Mouse (Mus musculus) forebrain, embryonic 13.5 days (tissue): Measurements from ENCODE around the gene Mall. TPM values are rescaled to one million over a fixed set of nuclear protein-coding genes. Genes with fewer than 3 reads are reported as not detected.

Source experiments
- ATAC-seq: fragments of 200-750 bp; cut with Nextera tagmentation; 2 replicates; pipeline ENCODE4 v1.8.0; 2017
- H3K27ac ChIP-seq: fragments of 300-500 bp; sonication (generic); 2 replicates; pipeline ENCODE4 v1.5.1; 2015; ENCODE audit warnings: inconsistent platforms, mild to moderate bottlenecking, moderate library complexity
- H3K27me3 ChIP-seq: fragments of 300-500 bp; sonication (generic); 2 replicates; pipeline ENCODE4 v1.6.1; 2015; ENCODE audit warnings: mild to moderate bottlenecking, inconsistent platforms
- H3K36me3 ChIP-seq: fragments of 300-500 bp; sonication (generic); 2 replicates; pipeline ENCODE4 v1.6.1; 2015; ENCODE audit warnings: mild to moderate bottlenecking, inconsistent platforms; ENCODE audit not compliant: poor library complexity, severe bottlenecking
- H3K4me1 ChIP-seq: fragments of 300-500 bp; sonication (generic); 2 replicates; pipeline ENCODE4 v1.6.1; 2015; ENCODE audit warnings: inconsistent platforms
- H3K4me2 ChIP-seq: fragments of 300-500 bp; sonication (generic); 2 replicates; pipeline ENCODE4 v1.6.1; 2015; ENCODE audit warnings: inconsistent platforms, mild to moderate bottlenecking, moderate library complexity
- H3K4me3 ChIP-seq: fragments of 300-500 bp; sonication (generic); 2 replicates; pipeline ENCODE4 v1.5.1; 2015; ENCODE audit warnings: mild to moderate bottlenecking, inconsistent platforms
- H3K9ac ChIP-seq: fragments of 300-500 bp; sonication (generic); 2 replicates; pipeline ENCODE4 v1.6.1; 2015; ENCODE audit warnings: mild to moderate bottlenecking, inconsistent platforms
- H3K9me3 ChIP-seq: fragments of 300-500 bp; sonication (generic); replicated peaks from 2 replicates; pipeline ENCODE4 v1.6.1; 2016; ENCODE audit warnings: inconsistent platforms
- WGBS: fragments of 180-500 bp; shearing (Covaris S2); methylation state at CpG from one replicate; pipeline ENCODE4 v1.1.7; 2015; 5-methylcytosine and 5-hydroxymethylcytosine counted together
- polyA plus RNA-seq: library from polyadenylated mRNA; unstranded; fragments of >200 nt; fragmentation: Nextera tagmentation; extraction: Ambion mirVana; gene quantifications from 2 replicates; pipeline ENCODE4 v1.2.1, GENCODE M21; 2015

Gene Mall
- polyA plus RNA-seq, 1 experiment from 2014 or later: 0.79 TPM

- Histone ChIP-seq H3K9me3 (no peaks in the 10 kb centered on the region), H3K36me3 (no peaks in the 10 kb centered on the region), H3K4me2 (no peak overlapping the region), H3K9ac (no peak overlapping the region), H3K4me3 (no peak overlapping the region), H3K27me3 (peaks cover 8% of the 10 kb centered on the region), H3K27ac (no peak overlapping the region), H3K4me1 (no peaks in the 10 kb centered on the region)
- 51% methylated on average over 2 of the region's 2 CpGs for WGBS
- no peak for ATAC-seq
Measured at GRCm38 (mm10) chr2:127662708-127663107, 67.0 kb downstream of the Mall start.

- peak within 1 kb of the TSS; percentile 65 for H3K4me2 ChIP-seq
- H3K36me3 ChIP-seq: no peaks in the 10 kb centered on the region
- H3K27ac ChIP-seq: no peak within 1 kb of the TSS
- H3K9me3 ChIP-seq: no peaks in the 10 kb centered on the region
- no peak for ATAC-seq
- H3K27me3 ChIP-seq: peaks cover 71% of the 10 kb centered on the region
- H3K4me1 ChIP-seq: peaks cover 8% of the 10 kb centered on the region
- peak within 1 kb of the TSS; percentile 38 for H3K4me3 ChIP-seq
- H3K9ac ChIP-seq: peak within 1 kb of the TSS; percentile 55
- WGBS: under 1% methylated on average over 43 of the region's 43 CpGs
Measured at GRCm38 (mm10) chr2:127656086-127656720, 73.5 kb downstream of the Mall start, which contains the start of gene Mal. TSS of gene Mal (minus strand) at chr2:127656695.

GRCm38 (mm10) chr2:127655419-127655818 is 74.3 kb downstream of the Mall start:
- Histone ChIP-seq H3K36me3 (no peaks in the 10 kb centered on the region), H3K4me2 (no peak overlapping the region; the same call in 1 of the 2 replicates), H3K4me3 (0 out of 2 replicates have a peak overlapping the region, but pooled peaks have one; percentile 38), H3K4me1 (peaks cover 8% of the 10 kb centered on the region), H3K9ac (no peak overlapping the region), H3K27me3 (peaks cover 72% of the 10 kb centered on the region), H3K9me3 (no peaks in the 10 kb centered on the region), H3K27ac (no peak overlapping the region)
- 4% methylated on average over 9 of the region's 9 CpGs for WGBS
- ATAC-seq: no peak

- no peak for ATAC-seq
- H3K9me3 ChIP-seq: no peaks in the 10 kb centered on the region
- H3K4me3 ChIP-seq: no peak overlapping the region
- H3K4me2 ChIP-seq: no peak overlapping the region
- H3K36me3 ChIP-seq: no peaks in the 10 kb centered on the region
- H3K27ac ChIP-seq: no peak overlapping the region
- H3K9ac ChIP-seq: no peak overlapping the region
- WGBS: 59% methylated on average over 3 of the region's 3 CpGs
- H3K4me1 ChIP-seq: peaks cover 8% of the 10 kb centered on the region
- peaks cover 72% of the 10 kb centered on the region for H3K27me3 ChIP-seq
Measured at GRCm38 (mm10) chr2:127654786-127655185, 74.9 kb downstream of the Mall start.

Other genes starting within 250 kb of the Mall start
- gene Kcnip3, start 207.8 kb downstream of the Mall start, polyA plus RNA-seq: 5.2 and 6.3 TPM in 2 replicates
- not detected in 2 replicates for gene Prom2, start 188.5 kb downstream of the Mall start, polyA plus RNA-seq
- gene Zfp661, start 142.8 kb downstream of the Mall start, polyA plus RNA-seq: 9.4 and 9.7 TPM in 2 replicates
- 181 and 193 TPM in 2 replicates for gene Mrps5, start 142.7 kb downstream of the Mall start, polyA plus RNA-seq
- gene Mal, start 73.2 kb downstream of the Mall start, polyA plus RNA-seq: 0.77 and 1.2 TPM in 2 replicates
- 25.8 and 26.8 TPM in 2 replicates for gene Nphp1, start 59.0 kb upstream of the Mall start, polyA plus RNA-seq
- gene Mtln, start 62.6 kb upstream of the Mall start, polyA plus RNA-seq: 35.1 and 35.7 TPM in 2 replicates
- 52.2 and 58.3 TPM in 2 replicates for gene Bub1, start 101.9 kb upstream of the Mall start, polyA plus RNA-seq
- not detected in 2 replicates for gene Acoxl, start 108.9 kb upstream of the Mall start, polyA plus RNA-seq